Mouse (Mus musculus) midbrain, embryonic 10.5 days (tissue): ENCODE measurements around the gene Hspa1l. TPM values are rescaled to one million over a fixed set of nuclear protein-coding genes. Genes with fewer than 3 reads are reported as not detected.

ENCODE experiments used
- DNase-seq: peaks from one replicate; pipeline ENCODE4 v3.0.0-alpha.2; 2017; ENCODE audit warnings: low spot score
- H3K27ac ChIP-seq: fragments of 300-500 bp; sonication (generic); replicated peaks from 2 replicates; pipeline ENCODE4 v1.5.1; 2016; ENCODE audit warnings: mild to moderate bottlenecking
- H3K27me3 ChIP-seq: fragments of 300-500 bp; sonication (generic); 2 replicates; pipeline ENCODE4 v1.6.1; 2016; ENCODE audit warnings: low read depth, mild to moderate bottlenecking; ENCODE audit not compliant: poor library complexity, severe bottlenecking
- H3K36me3 ChIP-seq: fragments of 300-500 bp; sonication (generic); 2 replicates; pipeline ENCODE4 v1.6.1; 2016; ENCODE audit warnings: mild to moderate bottlenecking, moderate library complexity
- H3K4me1 ChIP-seq: fragments of 300-500 bp; sonication (generic); 2 replicates; pipeline ENCODE4 v1.6.1; 2016
- H3K4me3 ChIP-seq: fragments of 300-500 bp; sonication (generic); 2 replicates; pipeline ENCODE4 v1.5.1; 2016; ENCODE audit warnings: mild to moderate bottlenecking, moderate library complexity
- H3K9me3 ChIP-seq: fragments of 300-500 bp; sonication (generic); replicated peaks from 2 replicates; pipeline ENCODE4 v1.6.1; 2016; ENCODE audit warnings: mild to moderate bottlenecking
- WGBS: fragments of 180-500 bp; shearing (Covaris S2); methylation state at CpG from one replicate; pipeline ENCODE4 v1.1.7; 2016; 5-methylcytosine and 5-hydroxymethylcytosine counted together
- polyA plus RNA-seq: library from polyadenylated mRNA; unstranded; fragments of >200 nt; fragmentation: Nextera tagmentation; extraction: Ambion mirVana; gene quantifications from 2 replicates; pipeline ENCODE4 v1.2.1, GENCODE M21; 2016

Gene Hspa1l
- polyA plus RNA-seq, 1 experiment from 2014 or later: 0.81 TPM

- WGBS: 35% methylated on average over 13 of the region's 13 CpGs
- Histone ChIP-seq H3K27me3 (no peaks in the 10 kb centered on the region), H3K4me1 (peaks cover 63% of the 10 kb centered on the region), H3K36me3 (peaks cover 4% of the 10 kb centered on the region; the same call in 1 of the 2 replicates), H3K4me3 (peak within 1 kb of the TSS; percentile 34), H3K27ac (peak within 1 kb of the TSS; percentile 86), H3K9me3 (no peaks in the 10 kb centered on the region)
- peak; percentile 47 for DNase-seq
These were observed 55.0 kb downstream of the Hspa1l start, which contains the start of gene Sapcd1 for GRCm38 (mm10) chr17:35027277-35028068. Gene Sapcd1 (minus strand): TSS chr17:35028016.

- DNase-seq: no peak
- H3K4me1 ChIP-seq: peaks cover 63% of the 10 kb centered on the region
These were observed 55.8 kb downstream of the Hspa1l start for GRCm38 (mm10) chr17:35028315-35028714.

More at GRCm38 (mm10) chr17:35028315-35028714, 55.8 kb downstream of the Hspa1l start:
- peak overlapping the region; percentile 86; the same call in 1 of the 2 replicates for H3K27ac ChIP-seq
- H3K36me3 ChIP-seq: peaks cover 4% of the 10 kb centered on the region; the same call in 1 of the 2 replicates
- 94% methylated on average over 2 of the region's 2 CpGs for WGBS
- no peak overlapping the region for H3K4me3 ChIP-seq
- H3K27me3 ChIP-seq: no peaks in the 10 kb centered on the region
- no peaks in the 10 kb centered on the region for H3K9me3 ChIP-seq

Other genes starting within 250 kb of the Hspa1l start
- gene C4b, start 228.8 kb upstream of the Hspa1l start, polyA plus RNA-seq: not detected in 2 replicates
- not detected in 2 replicates for gene Cyp21a1, start 168.1 kb upstream of the Hspa1l start, polyA plus RNA-seq
- 30.2 and 30.6 TPM in 2 replicates for gene Stk19, start 135.8 kb upstream of the Hspa1l start, polyA plus RNA-seq
- 81.2 and 88.1 TPM in 2 replicates for gene Dxo, start 135.7 kb upstream of the Hspa1l start, polyA plus RNA-seq
- 57.8 and 62.4 TPM in 2 replicates for gene Skiv2l, start 122.5 kb upstream of the Hspa1l start, polyA plus RNA-seq
- 137 and 139 TPM in 2 replicates for gene Nelfe, start 122.3 kb upstream of the Hspa1l start, polyA plus RNA-seq
- gene Cfb, start 110.2 kb upstream of the Hspa1l start, polyA plus RNA-seq: 1.8 and 2.8 TPM in 2 replicates
- gene Zbtb12, start 93.2 kb upstream of the Hspa1l start, polyA plus RNA-seq: 5.8 and 6.1 TPM in 2 replicates
- 0.07 TPM in 1 of 2 replicates, not detected in the other for gene Gm20547, start 90.7 kb upstream of the Hspa1l start, polyA plus RNA-seq
- 1.3 TPM in 2 replicates for gene C2, start 74.4 kb upstream of the Hspa1l start, polyA plus RNA-seq
- gene Ehmt2, start 74.2 kb upstream of the Hspa1l start, polyA plus RNA-seq: 88.0 and 91.9 TPM in 2 replicates
- not detected in 2 replicates for gene Slc44a4, start 58.2 kb upstream of the Hspa1l start, polyA plus RNA-seq
- gene Neu1, start 41.5 kb upstream of the Hspa1l start, polyA plus RNA-seq: 16.1 and 19.2 TPM in 2 replicates
- gene Hspa1b, start 13.5 kb upstream of the Hspa1l start, polyA plus RNA-seq: 0.19 TPM in 1 of 2 replicates, not detected in the other
- 0.27 TPM in 1 of 2 replicates, not detected in the other for gene Gm20481, start 2.8 kb upstream of the Hspa1l start, polyA plus RNA-seq
- 1.3 and 1.6 TPM in 2 replicates for gene Hspa1a, start 547 bp upstream of the Hspa1l start, polyA plus RNA-seq
- gene Lsm2, start 9.2 kb downstream of the Hspa1l start, polyA plus RNA-seq: 307 and 337 TPM in 2 replicates
- gene Vars, start 28.3 kb downstream of the Hspa1l start, polyA plus RNA-seq: 177 and 210 TPM in 2 replicates
- 0.19 and 0.28 TPM in 2 replicates for gene Vwa7, start 43.9 kb downstream of the Hspa1l start, polyA plus RNA-seq
- 7.1 and 7.7 TPM in 2 replicates for gene Sapcd1, start 55.3 kb downstream of the Hspa1l start, polyA plus RNA-seq
- 5.4 and 6.3 TPM in 2 replicates for gene Msh5, start 74.0 kb downstream of the Hspa1l start, polyA plus RNA-seq
- gene Clic1, start 77.3 kb downstream of the Hspa1l start, polyA plus RNA-seq: 216 and 217 TPM in 2 replicates
- 527 and 597 TPM in 2 replicates for gene Ddah2, start 86.3 kb downstream of the Hspa1l start, polyA plus RNA-seq
- gene Ly6g6c, start 92.7 kb downstream of the Hspa1l start, polyA plus RNA-seq: 0.17 TPM in 2 replicates
- gene Mpig6b, start 93.5 kb downstream of the Hspa1l start, polyA plus RNA-seq: 1.3 TPM in 2 replicates
- 0.32 and 0.59 TPM in 2 replicates for gene Ly6g6e, start 104.2 kb downstream of the Hspa1l start, polyA plus RNA-seq
- gene Ly6g6d, start 105.4 kb downstream of the Hspa1l start, polyA plus RNA-seq: 2.0 and 3.5 TPM in 2 replicates
- gene Ly6g6f, start 112.9 kb downstream of the Hspa1l start, polyA plus RNA-seq: 0.70 and 0.86 TPM in 2 replicates
- 56.7 and 68.5 TPM in 2 replicates for gene Abhd16a, start 116.6 kb downstream of the Hspa1l start, polyA plus RNA-seq
- gene Ly6g5c, start 135.6 kb downstream of the Hspa1l start, polyA plus RNA-seq: not detected in 2 replicates
- 0.99 and 1.1 TPM in 2 replicates for gene Ly6g5b, start 142.7 kb downstream of the Hspa1l start, polyA plus RNA-seq
- 33.4 and 34.5 TPM in 2 replicates for gene Gpank1, start 148.8 kb downstream of the Hspa1l start, polyA plus RNA-seq
- gene Csnk2b, start 149.3 kb downstream of the Hspa1l start, polyA plus RNA-seq: 299 and 306 TPM in 2 replicates
- gene D17H6S53E, start 153.7 kb downstream of the Hspa1l start, polyA plus RNA-seq: 9.5 and 9.6 TPM in 2 replicates
- 0.53 and 0.66 TPM in 2 replicates for gene Apom, start 159.3 kb downstream of the Hspa1l start, polyA plus RNA-seq
- 56.6 and 67.4 TPM in 2 replicates for gene Bag6, start 162.5 kb downstream of the Hspa1l start, polyA plus RNA-seq
- gene Prrc2a, start 192.2 kb downstream of the Hspa1l start, polyA plus RNA-seq: 173 and 198 TPM in 2 replicates
- gene Aif1, start 203.4 kb downstream of the Hspa1l start, polyA plus RNA-seq: 4.0 and 5.8 TPM in 2 replicates
- gene Lst1, start 215.7 kb downstream of the Hspa1l start, polyA plus RNA-seq: 5.0 and 8.3 TPM in 2 replicates
- 0.10 TPM in 1 of 2 replicates, not detected in the other for gene Ltb, start 221.7 kb downstream of the Hspa1l start, polyA plus RNA-seq
- 0.07 TPM in 1 of 2 replicates, not detected in the other for gene Tnf, start 229.3 kb downstream of the Hspa1l start, polyA plus RNA-seq
- gene Lta, start 232.6 kb downstream of the Hspa1l start, polyA plus RNA-seq: not detected in 2 replicates
- gene Gm16181, start 248.1 kb downstream of the Hspa1l start, polyA plus RNA-seq: 0.25 and 0.37 TPM in 2 replicates